Mouse (Mus musculus) ES-Bruce4 (cell line): Measurements from ENCODE around the gene Spi1.

Experiments used
- CTCF ChIP-seq: IDR thresholded peaks from one replicate; pipeline ENCODE4 v1.8.1; 2011; ENCODE audit warnings: low read depth, low read length
- EP300 ChIP-seq: IDR thresholded peaks from 2 replicates; pipeline ENCODE4 v1.6.1; 2011; ENCODE audit warnings: low read depth, low read length; ENCODE audit not compliant: insufficient read depth
- POLR2A ChIP-seq: IDR thresholded peaks from one replicate; pipeline ENCODE4 v1.8.1; 2011; ENCODE audit warnings: low read length; ENCODE audit not compliant: insufficient read depth

DNA sequence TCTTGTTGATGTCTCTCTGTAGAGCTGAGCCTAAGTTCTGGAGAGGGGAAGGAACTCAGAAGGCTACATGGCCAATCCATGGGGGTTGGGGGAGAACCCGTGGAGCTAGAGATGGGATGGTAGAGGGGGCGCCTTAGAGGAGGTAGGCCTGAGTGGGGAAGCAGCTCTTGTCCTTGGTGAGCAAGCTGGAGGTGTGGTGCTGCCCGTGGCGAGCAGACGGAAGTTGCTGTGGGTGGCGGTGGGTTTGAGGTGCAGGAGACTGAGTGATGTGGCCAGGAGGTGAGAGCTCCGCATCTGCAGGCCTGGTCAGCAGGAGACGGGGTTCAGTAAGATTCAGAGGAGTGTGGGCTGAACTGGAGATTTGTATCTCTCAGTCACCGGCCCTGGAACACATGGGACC, 5.3 kb downstream of the Spi1 start:
- TF ChIP-seq EP300 (no peak), POLR2A (no peak), CTCF (no peak)
